Mouse (Mus musculus): Measurements from ENCODE around the gene Lmntd1. TPM values are rescaled to one million over a fixed set of nuclear protein-coding genes. Genes with fewer than 3 reads are reported as not detected.

Gene Lmntd1
- under 1 TPM; 0.23 to 0.29 TPM for total RNA-seq (2021)
- long read RNA-seq, experiment 1, result 0 reads
- long read RNA-seq, experiment 2, result 0 reads

- no peak for DNase-seq
Measured at GRCm38 (mm10) chr6:145614219-145614618, at the start of gene Lmntd1. Gene Lmntd1, minus strand, starts transcription at chr6:145614319.

GRCm38 (mm10) chr6:145660943-145661342 lies 46.8 kb upstream of the Lmntd1 start:
- no peak for DNase-seq

DNA sequence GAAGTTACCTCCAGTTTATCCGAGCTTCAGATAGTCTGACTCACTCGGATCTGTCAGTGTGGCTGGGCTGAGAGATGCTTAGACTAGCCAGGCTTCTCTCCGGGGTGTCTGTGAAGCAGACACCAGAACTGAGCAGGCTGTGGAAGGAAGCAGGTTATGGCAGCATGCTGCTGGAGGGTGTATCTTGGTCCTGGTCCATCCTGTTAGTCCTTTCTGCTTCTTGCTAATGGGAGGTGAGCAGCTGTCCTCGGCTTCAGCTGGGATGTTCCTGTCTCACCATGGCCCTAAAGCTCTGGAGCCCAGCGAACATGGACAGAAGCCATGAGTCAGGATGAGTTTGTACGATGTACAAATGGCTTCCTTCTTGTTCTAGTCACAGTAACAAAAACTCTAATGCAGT lies 45.0 kb upstream of the Lmntd1 start:
- DNase-seq, result no peak

DNA sequence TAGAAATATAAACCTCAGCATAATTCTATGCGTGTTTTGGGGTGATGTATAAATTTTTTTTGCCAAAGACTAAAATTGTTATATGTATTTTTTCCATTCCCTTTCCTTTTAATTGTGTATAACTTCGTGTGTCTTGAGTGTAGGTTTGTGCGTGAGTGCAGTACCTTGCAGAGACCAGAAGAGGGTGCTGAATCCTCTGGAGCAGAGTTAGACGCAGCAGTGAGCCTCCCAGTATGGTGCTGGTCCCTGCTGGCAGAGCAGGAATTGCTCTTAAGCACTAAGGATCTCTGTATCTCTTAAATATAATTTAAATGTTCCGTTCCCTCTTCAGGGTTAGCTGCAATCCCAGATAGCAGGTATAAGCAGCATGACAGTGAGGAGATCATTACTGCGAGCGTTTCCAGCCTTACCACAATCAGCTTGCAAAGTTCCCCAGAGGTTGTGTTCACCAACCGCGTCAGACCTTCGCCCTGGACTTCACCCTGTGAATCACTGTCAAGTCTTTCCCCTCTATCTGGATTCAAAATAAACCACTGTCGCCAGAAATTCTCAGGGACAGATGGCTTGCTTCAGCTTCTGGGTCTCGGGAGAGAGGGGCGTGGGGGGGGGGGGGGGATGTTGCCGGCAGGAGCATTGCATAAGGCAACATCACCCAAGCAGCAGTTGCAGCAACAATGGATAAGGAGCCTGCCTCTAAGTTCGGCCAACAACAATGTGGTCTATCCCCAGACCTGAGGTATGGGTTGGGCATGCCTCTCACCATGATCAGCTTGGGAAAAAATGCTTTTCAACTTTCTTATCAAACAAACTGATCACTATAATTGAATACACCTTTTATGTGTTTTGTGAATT lies 42.8 kb upstream of the Lmntd1 start:
- no peak for DNase-seq

GRCm38 (mm10) chr6:145655678-145656077 lies 41.6 kb upstream of the Lmntd1 start:
- DNase-seq, result no peak

GRCm38 (mm10) chr6:145654062-145654836 lies 40.1 kb upstream of the Lmntd1 start:
- no peak for DNase-seq

DNA sequence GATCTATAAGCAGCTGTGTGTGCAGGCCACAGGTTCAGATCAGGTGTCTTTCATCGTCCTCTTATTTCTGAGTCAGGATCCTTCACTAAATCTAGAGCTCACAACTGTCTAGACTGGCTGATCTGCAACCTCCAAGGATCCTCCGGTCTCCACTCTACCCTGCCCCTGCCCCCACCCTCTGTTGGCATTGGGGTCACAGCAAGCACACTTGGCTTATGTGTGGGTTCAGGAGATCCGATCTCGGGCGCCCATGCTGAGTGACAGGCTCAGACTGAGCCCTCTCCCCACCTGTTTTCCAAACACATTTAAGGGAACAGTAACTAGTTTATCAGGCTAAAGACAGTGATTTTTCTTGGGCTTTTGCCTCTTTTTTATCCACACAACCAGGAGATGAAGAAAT lies 39.5 kb upstream of the Lmntd1 start:
- DNase-seq, result no peak

DNA sequence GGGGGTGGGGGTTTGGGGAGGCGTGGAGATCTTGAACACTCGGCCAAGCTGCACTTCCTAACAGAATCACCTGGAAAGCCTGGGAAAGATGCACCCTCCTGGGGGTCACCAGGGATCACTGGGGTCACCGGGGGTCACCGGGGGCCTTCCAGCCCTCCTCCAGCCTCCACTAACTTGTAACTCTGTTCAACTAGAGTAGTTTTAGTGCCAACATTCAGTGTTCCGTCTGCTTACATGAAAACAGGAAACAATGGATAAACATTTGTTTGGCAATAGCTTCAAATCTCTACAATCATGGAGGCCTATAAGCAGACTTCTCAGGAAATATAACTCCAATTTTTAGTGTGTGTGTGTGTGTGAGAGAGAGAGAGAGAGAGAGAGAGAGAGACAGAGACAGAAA lies 38.9 kb upstream of the Lmntd1 start:
- DNase-seq, result no peak

- no peak for DNase-seq
Measured at GRCm38 (mm10) chr6:145651976-145652375, 37.9 kb upstream of the Lmntd1 start.

DNA sequence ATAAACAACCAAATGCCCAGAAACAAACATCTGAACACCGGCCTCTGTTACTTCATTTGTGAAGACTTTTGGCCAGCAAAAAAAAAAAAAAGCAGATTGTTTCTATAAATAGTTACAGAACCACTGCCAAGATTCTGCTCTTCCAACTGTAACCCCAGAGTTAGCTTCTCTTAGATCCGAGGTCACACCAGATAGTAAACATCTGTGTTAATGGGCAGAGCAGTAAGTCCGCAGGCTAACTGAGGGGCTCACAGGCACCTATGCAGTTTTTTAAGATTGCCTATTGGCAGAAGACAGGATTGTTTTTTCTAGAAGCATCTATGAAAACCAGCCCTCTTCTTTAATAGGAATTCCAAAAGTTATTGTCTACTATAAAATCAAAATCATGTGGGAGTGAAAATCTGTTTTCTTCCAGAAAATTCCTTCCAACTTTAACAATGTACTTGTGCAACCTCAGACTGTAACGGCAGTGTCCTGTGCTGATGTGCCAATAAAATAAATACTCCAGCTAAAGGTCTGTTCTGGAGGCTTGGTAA lies 26.9 kb upstream of the Lmntd1 start:
- no peak for DNase-seq

- no peak for DNase-seq
Measured at GRCm38 (mm10) chr6:145638248-145638647, 24.1 kb upstream of the Lmntd1 start.

DNA sequence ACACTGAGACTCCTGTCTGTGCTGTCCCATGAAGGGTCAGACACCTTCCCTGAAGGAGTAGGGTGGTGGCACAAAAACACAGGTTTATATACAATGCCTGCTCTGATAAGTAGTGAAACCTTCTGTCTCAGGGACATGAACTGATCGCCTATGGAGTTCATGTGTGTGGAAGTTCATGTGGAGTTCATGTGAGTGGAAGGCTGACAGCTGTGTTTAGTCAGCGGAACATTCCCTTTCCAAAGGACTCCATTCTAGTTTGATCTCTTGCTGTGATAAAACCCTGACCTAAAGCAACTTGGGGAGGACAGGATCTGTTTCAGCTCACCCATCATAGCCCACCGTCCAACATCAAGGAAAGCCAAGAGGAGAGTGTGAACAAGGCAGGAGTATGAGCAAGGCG lies 22.6 kb upstream of the Lmntd1 start:
- DNase-seq, result no peak

DNA sequence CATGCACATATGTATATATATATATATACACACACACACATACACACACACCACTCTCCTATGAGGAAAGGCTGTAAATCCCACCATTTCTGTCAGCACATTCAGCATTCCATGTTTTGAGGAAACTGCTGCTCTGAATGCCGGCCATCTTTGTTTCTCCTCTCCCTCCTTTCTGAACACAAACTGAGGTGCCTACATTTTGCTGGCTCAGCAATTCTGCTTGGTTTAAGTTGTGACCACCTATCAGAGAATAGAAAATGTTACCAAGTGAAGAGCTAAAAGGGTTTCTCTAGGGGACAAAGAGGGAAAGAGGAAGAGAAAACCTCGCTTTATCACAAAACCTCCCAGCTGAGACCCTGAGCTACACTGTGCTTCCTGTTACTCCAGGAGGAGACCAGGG lies 20.3 kb upstream of the Lmntd1 start:
- no peak for DNase-seq

DNA sequence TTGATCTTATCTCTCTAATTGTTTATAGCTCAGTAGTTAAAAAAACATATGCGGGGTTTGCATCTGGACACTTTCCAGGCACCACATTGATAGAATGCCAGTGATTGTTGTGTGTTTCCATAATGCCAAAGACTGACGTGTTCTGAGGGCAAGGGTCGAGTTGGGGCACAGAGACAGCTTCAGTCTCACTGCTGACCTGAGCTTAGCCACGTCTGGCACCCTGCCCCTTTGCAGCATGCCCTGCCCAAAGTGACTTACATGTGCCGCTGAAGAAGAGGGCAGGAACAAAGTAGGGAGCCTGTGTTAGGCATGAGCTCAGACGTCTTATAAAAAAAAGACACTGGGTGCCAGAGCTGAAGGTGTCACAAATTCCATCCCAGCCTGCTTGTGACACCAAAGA lies 16.1 kb upstream of the Lmntd1 start:
- DNase-seq, result no peak

- DNase-seq, result no peak
Measured at GRCm38 (mm10) chr6:145623141-145623540, 9.0 kb upstream of the Lmntd1 start.

DNA sequence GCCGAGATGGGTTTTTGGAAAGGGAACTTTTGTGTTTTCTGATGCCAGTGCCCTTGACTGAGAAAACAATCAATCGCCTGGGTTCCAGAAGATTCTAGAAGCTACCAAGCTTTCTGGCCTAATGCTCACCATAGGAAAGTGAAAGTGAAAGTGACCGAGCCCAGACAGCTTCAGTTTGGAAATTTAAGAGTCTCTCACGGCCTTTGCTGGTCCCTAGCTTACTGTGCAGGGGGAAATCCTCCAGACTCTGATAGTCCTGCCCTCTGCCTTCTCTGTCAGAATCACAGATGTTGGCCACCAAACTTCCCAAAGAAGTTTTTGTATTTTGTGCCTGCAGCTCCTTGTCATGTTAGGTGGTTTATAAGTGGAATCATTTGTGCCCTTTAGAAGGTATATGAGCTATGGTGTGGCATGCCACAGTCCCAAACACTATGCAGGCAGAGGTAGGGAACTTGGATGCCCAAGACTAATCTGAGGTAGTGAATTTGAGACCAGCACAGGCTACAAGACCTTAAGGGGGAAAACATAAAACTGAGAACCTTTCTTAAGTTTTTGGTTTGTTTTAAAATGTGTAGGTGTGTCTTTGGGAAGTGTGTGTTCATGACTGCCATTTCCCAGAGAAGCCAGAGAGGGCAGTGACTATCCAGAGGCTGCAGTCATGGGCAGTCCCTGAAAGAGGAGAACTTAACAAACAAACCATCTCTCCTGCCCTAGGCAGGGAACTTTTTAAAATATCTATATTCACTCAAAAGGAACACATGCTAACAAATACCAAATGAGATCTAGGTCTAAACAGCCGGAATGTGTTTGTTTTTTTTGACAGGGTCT lies 2.5 kb upstream of the Lmntd1 start:
- no peak for DNase-seq

- DNase-seq, result no peak
Measured at GRCm38 (mm10) chr6:145615666-145616210, 1.6 kb upstream of the Lmntd1 start, which contains the start of gene Tuba3b. Gene Tuba3b, plus strand, starts transcription at chr6:145615757.

GRCm38 (mm10) chr6:145612611-145613010 lies 1.5 kb downstream of the Lmntd1 start:
- no peak for DNase-seq

DNA sequence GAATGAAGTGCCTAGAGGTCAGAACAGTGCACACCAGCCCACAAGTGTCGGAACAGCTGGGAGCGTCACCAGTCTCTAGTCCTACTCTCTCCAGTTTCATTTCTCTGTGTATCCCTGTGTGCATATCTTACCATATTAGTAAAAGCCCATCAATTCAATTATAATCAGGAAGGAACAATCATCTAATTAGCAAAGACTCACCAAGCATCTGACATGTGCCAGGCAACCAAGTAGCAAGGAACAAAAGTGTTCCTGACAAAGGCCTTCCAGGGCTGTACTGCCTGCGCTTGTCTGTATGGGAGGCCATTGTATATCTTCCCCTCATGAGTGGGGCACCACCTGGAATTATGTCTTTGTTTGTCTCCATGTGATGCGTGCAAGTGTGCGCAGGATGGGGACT lies 3.2 kb downstream of the Lmntd1 start:
- DNase-seq, result no peak

DNA sequence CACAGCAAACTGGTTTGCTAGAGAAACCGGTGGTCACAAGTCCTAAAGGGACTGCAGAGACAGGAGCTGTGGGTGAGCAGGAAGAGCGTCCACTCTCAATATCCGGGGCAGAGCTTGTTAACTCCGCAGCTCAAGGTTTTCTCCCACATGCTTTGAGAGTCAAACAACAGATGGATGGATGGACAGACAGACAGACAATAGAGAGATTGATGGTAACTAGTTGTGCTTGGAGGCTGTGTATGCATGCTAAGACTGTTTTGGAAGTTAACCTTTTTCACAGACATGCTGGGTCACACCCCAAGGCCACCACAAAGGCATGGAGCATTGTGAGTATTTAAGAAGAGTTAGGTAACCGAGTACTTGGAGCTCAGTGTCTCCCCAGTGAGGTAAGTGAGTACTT lies 5.4 kb downstream of the Lmntd1 start:
- DNase-seq, result no peak

DNA sequence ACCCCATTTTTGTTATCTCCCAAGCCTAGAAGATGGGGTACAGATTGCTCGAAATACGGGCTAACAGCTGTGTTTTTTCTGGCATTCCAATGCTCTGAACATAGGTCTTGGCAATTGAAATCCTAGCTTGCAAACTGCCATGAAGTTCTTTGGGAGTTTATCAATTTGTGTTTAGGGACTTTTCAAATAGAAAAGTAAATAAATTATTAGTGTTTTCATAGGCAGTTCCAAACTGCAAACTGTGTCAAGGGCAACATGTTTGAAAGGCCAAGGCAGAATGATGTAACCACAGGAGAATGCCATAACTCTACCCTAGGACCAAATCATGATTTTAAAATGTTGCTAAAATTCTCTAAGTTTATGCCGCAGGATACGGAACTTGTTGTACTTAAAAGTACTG lies 6.4 kb downstream of the Lmntd1 start:
- DNase-seq, result no peak

DNA sequence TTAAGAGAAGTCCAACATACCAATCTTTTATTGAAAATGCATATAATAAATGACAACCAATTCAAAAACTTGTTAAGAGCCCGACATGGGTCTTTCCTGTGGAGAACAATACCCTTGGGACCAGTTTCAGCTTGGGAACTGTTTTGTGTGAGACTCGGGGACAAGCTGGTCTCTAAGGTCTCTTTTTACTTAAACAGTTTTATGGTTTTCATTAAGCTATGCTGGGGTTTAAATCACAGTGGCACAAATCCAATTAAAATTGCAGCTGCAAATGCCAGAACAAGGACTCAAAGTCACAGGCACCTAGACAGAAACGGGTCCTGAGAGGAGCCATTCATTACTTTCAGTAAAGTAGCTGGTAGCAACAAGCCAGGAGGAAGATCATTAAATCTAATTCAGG lies 8.9 kb downstream of the Lmntd1 start:
- no peak for DNase-seq
